Mouse (Mus musculus): ENCODE data around the gene Dkkl1. TPM values are rescaled to one million over a fixed set of nuclear protein-coding genes. Genes with fewer than 3 reads are reported as not detected.

The Dkkl1 gene
- polyA plus RNA-seq, 1 experiment: 1,348 TPM

GRCm38 (mm10) chr7:45213708-45214107 is 1.8 kb upstream of the Dkkl1 start:
- H3K4me1 ChIP-seq (ENCODE audit: control insufficient read depth, insufficient read depth, low read length): peaks cover 12% of the 10 kb centered on the region
- H3K27ac ChIP-seq (ENCODE audit: control insufficient read depth, insufficient read depth, low read depth, low read length): no peak overlapping the region
- H3K36me3 ChIP-seq (ENCODE audit: control insufficient read depth, insufficient read depth, low read length): peaks cover 7% of the 10 kb centered on the region
- TF ChIP-seq POLR2A (IDR thresholded peaks at IDR 0.05; ENCODE audit: control insufficient read depth, low read depth, low read length) (no peak), CTCF (IDR thresholded peaks at IDR 0.05; ENCODE audit: control insufficient read depth, insufficient read depth, insufficient replicate concordance, low read depth, low read length) (no peak)
- peak overlapping the region; percentile 93 for H3K4me3 ChIP-seq (ENCODE audit: control insufficient read depth, low read depth, low read length)
- H3K27me3 ChIP-seq (ENCODE audit: control insufficient read depth, insufficient read depth, low read length): no peaks in the 10 kb centered on the region

GRCm38 (mm10) chr7:45212356-45212755 is 409 bp upstream of the Dkkl1 start:
- H3K36me3 ChIP-seq (ENCODE audit: control insufficient read depth, insufficient read depth, low read length): peaks cover 7% of the 10 kb centered on the region
- peak overlapping the region; percentile 93 for H3K4me3 ChIP-seq (ENCODE audit: control insufficient read depth, low read depth, low read length)
- H3K4me1 ChIP-seq (ENCODE audit: control insufficient read depth, insufficient read depth, low read length): peaks cover 12% of the 10 kb centered on the region
- H3K27me3 ChIP-seq (ENCODE audit: control insufficient read depth, insufficient read depth, low read length): no peaks in the 10 kb centered on the region
- TF ChIP-seq CTCF (IDR thresholded peaks at IDR 0.05; ENCODE audit: control insufficient read depth, insufficient read depth, insufficient replicate concordance, low read depth, low read length) (no peak), POLR2A (IDR thresholded peaks at IDR 0.05; ENCODE audit: control insufficient read depth, low read depth, low read length) (no peak)
- peak overlapping the region; percentile 97 for H3K27ac ChIP-seq (ENCODE audit: control insufficient read depth, insufficient read depth, low read depth, low read length)

- TF ChIP-seq POLR2A (IDR thresholded peaks at IDR 0.05; ENCODE audit: control insufficient read depth, low read depth, low read length): no peak
- no peak for TF ChIP-seq CTCF (IDR thresholded peaks at IDR 0.05; ENCODE audit: control insufficient read depth, insufficient read depth, insufficient replicate concordance, low read depth, low read length)
- H3K4me3 ChIP-seq (ENCODE audit: control insufficient read depth, low read depth, low read length): peak overlapping the region; percentile 93
- peaks cover 7% of the 10 kb centered on the region for H3K36me3 ChIP-seq (ENCODE audit: control insufficient read depth, insufficient read depth, low read length)
- peaks cover 5% of the 10 kb centered on the region for H3K4me1 ChIP-seq (ENCODE audit: control insufficient read depth, insufficient read depth, low read length)
- H3K27me3 ChIP-seq (ENCODE audit: control insufficient read depth, insufficient read depth, low read length): no peaks in the 10 kb centered on the region
- H3K27ac ChIP-seq (ENCODE audit: control insufficient read depth, insufficient read depth, low read depth, low read length): peak overlapping the region; percentile 97
These were observed 877 bp downstream of the Dkkl1 start for GRCm38 (mm10) chr7:45211070-45211469.

GRCm38 (mm10) chr7:45208260-45208659 is 3.7 kb downstream of the Dkkl1 start:
- H3K27ac ChIP-seq (ENCODE audit: control insufficient read depth, insufficient read depth, low read depth, low read length): no peak overlapping the region
- H3K4me3 ChIP-seq (ENCODE audit: control insufficient read depth, low read depth, low read length): no peak overlapping the region
- peaks cover 2% of the 10 kb centered on the region; the same call in 1 of the 2 replicates for H3K4me1 ChIP-seq (ENCODE audit: control insufficient read depth, insufficient read depth, low read length)
- H3K36me3 ChIP-seq (ENCODE audit: control insufficient read depth, insufficient read depth, low read length): peaks cover 7% of the 10 kb centered on the region
- no peaks in the 10 kb centered on the region for H3K27me3 ChIP-seq (ENCODE audit: control insufficient read depth, insufficient read depth, low read length)
- TF ChIP-seq POLR2A (IDR thresholded peaks at IDR 0.05; ENCODE audit: control insufficient read depth, low read depth, low read length): no peak
- no peak for TF ChIP-seq CTCF (IDR thresholded peaks at IDR 0.05; ENCODE audit: control insufficient read depth, insufficient read depth, insufficient replicate concordance, low read depth, low read length)

GRCm38 (mm10) chr7:45204380-45205143 is 7.4 kb downstream of the Dkkl1 start, which contains the start of gene Ccdc155:
Ccdc155 (minus strand) TSS chr7:45204892.
- TF ChIP-seq POLR2A (IDR thresholded peaks at IDR 0.05; ENCODE audit: control insufficient read depth, low read depth, low read length): peak; percentile 98
- TF ChIP-seq CTCF (IDR thresholded peaks at IDR 0.05; ENCODE audit: control insufficient read depth, insufficient read depth, insufficient replicate concordance, low read depth, low read length): no peak
- H3K36me3 ChIP-seq (ENCODE audit: control insufficient read depth, insufficient read depth, low read length): 0 out of 2 replicates have a peak, but pooled peaks cover 1% of the 10 kb centered on the region
- no peaks in the 10 kb centered on the region for H3K4me1 ChIP-seq (ENCODE audit: control insufficient read depth, insufficient read depth, low read length)
- H3K4me3 ChIP-seq (ENCODE audit: control insufficient read depth, low read depth, low read length): peak within 1 kb of the TSS; percentile 69
- peak within 1 kb of the TSS; percentile 91 for H3K27ac ChIP-seq (ENCODE audit: control insufficient read depth, insufficient read depth, low read depth, low read length)
- H3K27me3 ChIP-seq (ENCODE audit: control insufficient read depth, insufficient read depth, low read length): no peaks in the 10 kb centered on the region

- no peaks in the 10 kb centered on the region for H3K36me3 ChIP-seq (ENCODE audit: control insufficient read depth, insufficient read depth, low read length)
- H3K27ac ChIP-seq (ENCODE audit: control insufficient read depth, insufficient read depth, low read depth, low read length): no peak overlapping the region
- no peak for TF ChIP-seq POLR2A (IDR thresholded peaks at IDR 0.05; ENCODE audit: control insufficient read depth, low read depth, low read length)
- TF ChIP-seq CTCF (IDR thresholded peaks at IDR 0.05; ENCODE audit: control insufficient read depth, insufficient read depth, insufficient replicate concordance, low read depth, low read length): no peak
- H3K4me1 ChIP-seq (ENCODE audit: control insufficient read depth, insufficient read depth, low read length): no peaks in the 10 kb centered on the region; the same call in 1 of the 2 replicates
- no peaks in the 10 kb centered on the region for H3K27me3 ChIP-seq (ENCODE audit: control insufficient read depth, insufficient read depth, low read length)
- no peak overlapping the region for H3K4me3 ChIP-seq (ENCODE audit: control insufficient read depth, low read depth, low read length)
These were observed 9.3 kb downstream of the Dkkl1 start for GRCm38 (mm10) chr7:45202654-45203053.

GRCm38 (mm10) chr7:45198961-45199360 is 13.0 kb downstream of the Dkkl1 start:
- Histone ChIP-seq H3K4me3 (ENCODE audit: control insufficient read depth, low read depth, low read length) (no peak overlapping the region), H3K4me1 (ENCODE audit: control insufficient read depth, insufficient read depth, low read length) (no peaks in the 10 kb centered on the region; the same call in 1 of the 2 replicates), H3K36me3 (ENCODE audit: control insufficient read depth, insufficient read depth, low read length) (no peaks in the 10 kb centered on the region; the same call in none of the 2 replicates), H3K27me3 (ENCODE audit: control insufficient read depth, insufficient read depth, low read length) (no peaks in the 10 kb centered on the region), H3K27ac (ENCODE audit: control insufficient read depth, insufficient read depth, low read depth, low read length) (no peak overlapping the region)
- no peak for TF ChIP-seq CTCF (IDR thresholded peaks at IDR 0.05; ENCODE audit: control insufficient read depth, insufficient read depth, insufficient replicate concordance, low read depth, low read length)
- TF ChIP-seq POLR2A (IDR thresholded peaks at IDR 0.05; ENCODE audit: control insufficient read depth, low read depth, low read length): no peak
